Mouse (Mus musculus): ENCODE measurements around the gene 1700029J07Rik.

The 1700029J07Rik gene

GRCm38 (mm10) chr8:45975126-45975836 lies at the start of gene 1700029J07Rik, which contains the start of gene Ufsp2:
Gene 1700029J07Rik, minus strand, starts transcription at chr8:45975252.
Gene Ufsp2, plus strand, starts transcription at chr8:45975528.
- in situ Hi-C loops (cut with MboI, MseI): loop anchor here (25.0 kb wide), 1 partner anchor 1737 kb away; the partner anchor contains the start of gene Cdkn2aip

DNA sequence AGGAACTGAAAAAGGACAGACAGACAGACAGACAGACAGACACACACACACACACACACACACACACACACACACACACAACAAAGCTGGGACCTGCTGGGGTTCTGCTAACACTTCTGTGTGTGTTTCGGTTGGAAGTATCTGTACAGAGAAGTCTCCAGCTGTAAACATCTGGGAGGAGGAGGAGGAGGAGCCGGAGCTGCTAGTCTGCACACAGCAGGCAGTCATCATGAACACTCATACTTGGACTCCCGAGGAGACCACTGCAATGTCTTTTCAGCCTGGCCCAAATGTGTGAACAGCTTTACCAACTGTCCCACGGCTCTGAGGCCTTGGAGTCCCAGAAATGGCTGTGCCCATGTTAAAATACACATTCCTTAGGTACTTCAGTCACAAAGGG lies 49.3 kb upstream of the 1700029J07Rik start:
- in situ Hi-C loops (cut with MboI, MseI): no loop called here

GRCm38 (mm10) chr8:46022758-46023157 lies 47.7 kb upstream of the 1700029J07Rik start:
- in situ Hi-C loops (cut with MboI, MseI): no loop called here

DNA sequence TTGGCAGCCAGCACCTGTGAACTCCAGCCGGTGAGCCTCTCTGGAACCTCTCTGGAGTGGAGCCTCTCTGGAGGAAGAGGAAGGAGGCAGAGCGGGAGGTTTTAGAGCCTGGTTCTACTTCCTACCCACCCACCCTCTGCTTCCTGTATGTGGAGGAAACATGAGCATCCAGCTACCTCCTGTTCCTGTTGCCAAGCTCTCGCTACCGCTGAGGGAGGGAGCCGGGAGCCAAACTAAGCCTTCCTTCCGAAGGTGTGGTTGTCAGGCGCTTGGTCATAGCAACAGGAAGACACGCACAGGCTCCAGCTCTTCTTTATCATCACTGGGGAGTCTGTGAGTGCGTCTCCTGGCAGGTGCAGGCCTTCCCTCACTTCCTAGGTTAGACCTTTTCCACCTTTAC lies 47.2 kb upstream of the 1700029J07Rik start:
- in situ Hi-C loops (cut with MboI, MseI): no loop called here

GRCm38 (mm10) chr8:46010746-46011680 lies 36.0 kb upstream of the 1700029J07Rik start:
- in situ Hi-C loops (cut with MboI, MseI): no loop called here

- in situ Hi-C loops (cut with MboI, MseI): no loop called here
Observed at GRCm38 (mm10) chr8:46010306-46010705, 35.3 kb upstream of the 1700029J07Rik start.

GRCm38 (mm10) chr8:46007050-46007672 lies 32.1 kb upstream of the 1700029J07Rik start:
- in situ Hi-C loops (cut with MboI, MseI): no loop called here

GRCm38 (mm10) chr8:46005596-46005995 lies 30.5 kb upstream of the 1700029J07Rik start, which contains the start of gene Ankrd37:
Gene Ankrd37, minus strand, starts transcription at chr8:46005707.
- in situ Hi-C loops (cut with MboI, MseI): no loop called here

- in situ Hi-C loops (cut with MboI, MseI): loop anchor here (25.0 kb wide), 1 partner anchor 1712 kb away; the partner anchor contains the start of gene Cdkn2aip
Observed at GRCm38 (mm10) chr8:45999784-46000705, 25.0 kb upstream of the 1700029J07Rik start.

GRCm38 (mm10) chr8:45999138-45999783 lies 24.2 kb upstream of the 1700029J07Rik start, which contains the start of gene Lrp2bp:
Gene Lrp2bp, plus strand, starts transcription at chr8:45999303.
- in situ Hi-C loops (cut with MboI, MseI): loop anchor here (25.0 kb wide), 1 partner anchor 1713 kb away; the partner anchor contains the start of gene Cdkn2aip

- in situ Hi-C loops (cut with MboI, MseI): loop anchor here (25.0 kb wide), 1 partner anchor 1714 kb away; the partner anchor contains the start of gene Cdkn2aip
Observed at GRCm38 (mm10) chr8:45998228-45998627, 23.2 kb upstream of the 1700029J07Rik start.

GRCm38 (mm10) chr8:45995576-45995975 lies 20.5 kb upstream of the 1700029J07Rik start:
- in situ Hi-C loops (cut with MboI, MseI): loop anchor here (25.0 kb wide), 1 partner anchor 1717 kb away; the partner anchor contains the start of gene Cdkn2aip

- in situ Hi-C loops (cut with MboI, MseI): loop anchor here (5.0 to 25.0 kb wide), 2 partner anchors 148 to 1718 kb away; partner anchors contain the start of gene Cdkn2aip
Observed at GRCm38 (mm10) chr8:45994111-45994510, 19.1 kb upstream of the 1700029J07Rik start.

DNA sequence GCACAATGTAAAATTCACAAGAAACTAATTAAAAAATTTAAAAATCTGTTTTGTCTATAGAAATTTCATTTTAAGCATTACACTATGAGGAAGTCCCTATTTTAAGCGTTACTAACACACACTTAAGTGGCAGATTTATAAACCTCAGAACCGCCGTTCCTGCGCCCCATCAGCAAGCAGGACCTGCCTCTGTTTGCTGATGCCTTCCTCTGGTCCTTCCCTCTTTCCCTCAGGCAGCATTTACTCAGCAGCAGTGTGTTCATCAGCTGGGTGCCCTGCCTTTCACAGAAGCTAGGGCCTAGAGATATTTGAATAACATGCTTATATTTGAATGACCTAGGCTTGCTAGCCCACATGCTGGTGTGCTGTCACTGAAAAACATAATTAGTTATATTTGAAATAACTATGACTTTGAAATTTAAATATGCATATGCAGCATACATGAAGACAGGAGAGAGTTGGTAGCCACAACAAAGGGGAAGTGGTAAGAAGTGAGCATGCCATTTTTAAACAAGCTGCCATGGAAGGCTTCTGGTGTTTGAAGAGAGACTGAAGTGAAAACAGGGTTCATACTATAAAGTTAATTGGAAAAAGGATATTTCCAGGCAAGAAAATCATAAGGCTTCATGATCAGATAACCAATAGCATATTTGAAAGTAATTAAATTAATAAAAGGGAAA lies 15.7 kb upstream of the 1700029J07Rik start:
- in situ Hi-C loops (cut with MboI, MseI): loop anchor here (5.0 to 25.0 kb wide), 2 partner anchors 152 to 1722 kb away; partner anchors contain the start of gene Cdkn2aip

DNA sequence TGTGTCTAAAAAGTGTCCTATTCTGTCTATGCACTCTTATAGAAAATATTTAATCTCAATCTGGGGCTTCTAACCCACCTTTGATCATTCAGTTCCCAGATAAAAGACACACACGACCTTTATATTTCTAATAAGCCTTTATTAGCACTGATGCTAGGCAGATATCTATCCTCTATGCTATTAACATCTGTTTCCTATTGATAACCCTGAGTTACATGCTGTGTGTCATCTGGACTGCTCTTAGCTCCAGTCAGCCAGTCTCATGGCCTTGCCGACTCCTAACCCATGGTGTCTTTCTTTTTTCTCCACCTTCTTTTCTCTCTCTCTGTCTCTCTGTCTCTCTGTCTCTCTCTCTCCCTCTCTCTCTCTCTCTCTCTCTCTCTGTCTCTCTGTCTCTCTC lies 13.1 kb upstream of the 1700029J07Rik start:
- in situ Hi-C loops (cut with MboI, MseI): loop anchor here (25.0 kb wide), 1 partner anchor 1724 kb away; the partner anchor contains the start of gene Cdkn2aip

- in situ Hi-C loops (cut with MboI, MseI): loop anchor here (25.0 kb wide), 1 partner anchor 1726 kb away; the partner anchor contains the start of gene Cdkn2aip
Observed at GRCm38 (mm10) chr8:45986665-45987064, 11.6 kb upstream of the 1700029J07Rik start.

GRCm38 (mm10) chr8:45975837-45976468 lies 901 bp upstream of the 1700029J07Rik start:
- in situ Hi-C loops (cut with MboI, MseI): loop anchor here (25.0 kb wide), 1 partner anchor 1736 kb away; the partner anchor contains the start of gene Cdkn2aip

- in situ Hi-C loops (cut with MboI, MseI): no loop called here
Observed at GRCm38 (mm10) chr8:45973988-45974505, 1.0 kb downstream of the 1700029J07Rik start.
